10 mouse cellular contexts compared by ENCODE assay signal in genomic region chr3:152722836-152723235, GRCm38 (mm10). TPM values are rescaled to one million over a fixed set of nuclear protein-coding genes. Genes with fewer than 3 reads are reported as not detected.
A peak's percentile ranks its signal among the peaks of the same experiment; 100 is the strongest.
DNase-seq lines count a peak whose midpoint lies in the region; ATAC-seq and TF ChIP-seq lines count a peak whose summit lies in the region.
"Had no signal": no experiment of that assay in that cellular context is flagged by ENCODE, and none has a peak within 500 bp of the region (broad histone marks: within the 10 kb centered on the region; RNA-seq: fewer than 3 reads in every experiment).

No protein-coding gene starts in this region.

- WGBS in forebrain, embryonic 16.5 days: 53% methylated on average over 3 of the region's 3 CpGs
- WGBS in forebrain, embryonic 13.5 days: 49% methylated on average over 3 of the region's 3 CpGs
- WGBS in liver, embryonic 14.5 days (ENCODE audit: insufficient replicate concordance): 57% methylated on average over 3 of the region's 3 CpGs
- 57% methylated on average over 3 of the region's 3 CpGs for WGBS in liver, embryonic 12.5 days (ENCODE audit: insufficient replicate concordance)

- H3K9ac ChIP-seq in forebrain, embryonic 16.5 days (replicated peaks; ENCODE audit: low read depth, low read length): no peak overlapping the region
- no peak overlapping the region for H3K9ac ChIP-seq in forebrain, embryonic 13.5 days
- no peak overlapping the region for H3K9ac ChIP-seq in liver, embryonic 14.5 days (replicated peaks)
- no peak overlapping the region for H3K9ac ChIP-seq in liver, embryonic 12.5 days

- no peak for TF ChIP-seq EP300 in liver, embryonic 14.5 days (IDR thresholded peaks at IDR 0.05; ENCODE audit: low read depth)

- no peaks in the 10 kb centered on the region for H3K4me1 ChIP-seq in forebrain, embryonic 16.5 days (replicated peaks; ENCODE audit: control insufficient read depth, insufficient read depth, low read length)
- 0 out of 2 replicates have a peak, but pooled peaks cover 3% of the 10 kb centered on the region for H3K4me1 ChIP-seq in forebrain, embryonic 13.5 days
- no peaks in the 10 kb centered on the region for H3K4me1 ChIP-seq in liver, embryonic 14.5 days (replicated peaks; ENCODE audit: control insufficient read depth in 2 of 2, insufficient read depth in 2 of 2, low read length in 1 of 2)
- no peaks in the 10 kb centered on the region for H3K4me1 ChIP-seq in liver, embryonic 12.5 days
- peaks cover 6% of the 10 kb centered on the region for H3K4me1 ChIP-seq in G1E (ENCODE audit: insufficient read depth, low read depth, low read length)

- 0 out of 2 replicates have a peak, but pooled peaks have one; percentile 38 for ATAC-seq in forebrain, embryonic 16.5 days
- ATAC-seq in forebrain, embryonic 13.5 days: no peak
- no peak for ATAC-seq in liver, embryonic 14.5 days (ENCODE audit: insufficient read depth)
- no peak for ATAC-seq in liver, embryonic 12.5 days
- 0 out of 2 replicates have a peak, but pooled peaks have one; percentile 22 for ATAC-seq in G1E (ENCODE audit: extremely low read depth, insufficient number of reproducible peaks, low FRiP score, poor library complexity, severe bottlenecking)

- peak; percentile 47 for TF ChIP-seq CTCF in liver, embryonic 14.5 days (IDR thresholded peaks at IDR 0.05; ENCODE audit: low read depth)
- no peak for TF ChIP-seq CTCF in G1E (IDR thresholded peaks at IDR 0.05; ENCODE audit: low read depth, low read length)

- H3K9me3 ChIP-seq in forebrain, embryonic 16.5 days (ENCODE audit: control insufficient read depth, low read length): no peaks in the 10 kb centered on the region
- H3K9me3 ChIP-seq in forebrain, embryonic 13.5 days (replicated peaks): no peaks in the 10 kb centered on the region
- no peaks in the 10 kb centered on the region for H3K9me3 ChIP-seq in liver, embryonic 14.5 days (ENCODE audit: control insufficient read depth, low read length)
- no peaks in the 10 kb centered on the region for H3K9me3 ChIP-seq in liver, embryonic 12.5 days (replicated peaks)
- H3K9me3 ChIP-seq in G1E (replicated peaks): no peaks in the 10 kb centered on the region
- H3K9me3 ChIP-seq: megakaryocyte, embryonic 14.5 days had no signal

- H3K4me3 ChIP-seq in forebrain, embryonic 16.5 days (replicated peaks; ENCODE audit: low read length): no peak overlapping the region
- no peak overlapping the region for H3K4me3 ChIP-seq in forebrain, embryonic 13.5 days
- no peak overlapping the region for H3K4me3 ChIP-seq in liver, embryonic 14.5 days (ENCODE audit: insufficient read depth in 1 of 2, low read depth in 2 of 2, low read length in 2 of 2)
- H3K4me3 ChIP-seq in liver, embryonic 12.5 days: no peak overlapping the region
- no peak overlapping the region for H3K4me3 ChIP-seq in G1E (ENCODE audit: low read depth, low read length)
- H3K4me3 ChIP-seq: megakaryocyte, embryonic 14.5 days had no signal

- no peaks in the 10 kb centered on the region for H3K36me3 ChIP-seq in forebrain, embryonic 16.5 days (ENCODE audit: control insufficient read depth, insufficient read depth)
- H3K36me3 ChIP-seq in forebrain, embryonic 13.5 days (ENCODE audit: poor library complexity, severe bottlenecking): peaks cover 15% of the 10 kb centered on the region
- no peaks in the 10 kb centered on the region for H3K36me3 ChIP-seq in liver, embryonic 14.5 days (replicated peaks; ENCODE audit: control insufficient read depth, insufficient read depth, low read depth)
- peaks cover 18% of the 10 kb centered on the region for H3K36me3 ChIP-seq in liver, embryonic 12.5 days
- H3K36me3 ChIP-seq in G1E (replicated peaks): peaks cover 60% of the 10 kb centered on the region

- DNase-seq in liver, embryonic 14.5 days (ENCODE audit: low read depth in 3 of 3, low spot score in 3 of 3): no peak
- DNase-seq in G1E (ENCODE audit: low spot score): no peak
- DNase-seq in kidney, postnatal 36 days: peak; percentile 29 to 49
- no peak for DNase-seq in ovary, adult 18-20 months (ENCODE audit: low spot score)
- DNase-seq in c-Kit-positive CD71-positive TER-119-positive erythroid progenitor cells, embryonic 14.5 days (ENCODE audit: low spot score): no peak
- DNase-seq: spleen, adult 18-20 months had no signal

- H3K27me3 ChIP-seq in forebrain, embryonic 16.5 days (replicated peaks; ENCODE audit: control insufficient read depth, insufficient read depth, low read length): no peaks in the 10 kb centered on the region
- H3K27me3 ChIP-seq in forebrain, embryonic 13.5 days: no peaks in the 10 kb centered on the region
- H3K27me3 ChIP-seq in liver, embryonic 14.5 days (ENCODE audit: control insufficient read depth, insufficient read depth, low read length): no peaks in the 10 kb centered on the region
- H3K27me3 ChIP-seq in liver, embryonic 12.5 days (replicated peaks): no peaks in the 10 kb centered on the region
- no peaks in the 10 kb centered on the region for H3K27me3 ChIP-seq in G1E (ENCODE audit: insufficient read depth, low read length)
- H3K27me3 ChIP-seq: megakaryocyte, embryonic 14.5 days had no signal

- H3K4me2 ChIP-seq in forebrain, embryonic 16.5 days (ENCODE audit: low read length): no peak overlapping the region
- H3K4me2 ChIP-seq in forebrain, embryonic 13.5 days: no peak overlapping the region
- H3K4me2 ChIP-seq in liver, embryonic 14.5 days (ENCODE audit: low read depth): no peak overlapping the region
- H3K4me2 ChIP-seq in liver, embryonic 12.5 days: no peak overlapping the region

- no peak overlapping the region for H3K27ac ChIP-seq in forebrain, embryonic 16.5 days (ENCODE audit: low read length)
- H3K27ac ChIP-seq in forebrain, embryonic 13.5 days: no peak overlapping the region
- H3K27ac ChIP-seq in liver, embryonic 14.5 days: no peak overlapping the region
- H3K27ac ChIP-seq in liver, embryonic 12.5 days: no peak overlapping the region

RNA-seq across cellular contexts. Expression of gene Pigk, which starts 8.9 kb away (rescaled TPM):
- polyA plus RNA-seq in forebrain, embryonic 16.5 days (2015; fragmentation: Nextera tagmentation; extraction: Ambion mirVana): 29.6 and 30.1 TPM in 2 replicates
- polyA plus RNA-seq in forebrain, embryonic 13.5 days (2015; fragmentation: Nextera tagmentation; extraction: Ambion mirVana): 28.8 and 29.0 TPM in 2 replicates
- polyA plus RNA-seq in liver, embryonic 14.5 days (2012; rRNA removed): 7.0 and 7.9 TPM in 2 replicates
- polyA plus RNA-seq in liver, embryonic 14.5 days (2014; fragmentation: Nextera tagmentation; extraction: Ambion mirVana): 22.2 and 23.3 TPM in 2 replicates
- 24.9 and 34.5 TPM in 2 replicates for polyA plus RNA-seq in liver, embryonic 12.5 days (2016; fragmentation: Nextera tagmentation; extraction: Ambion mirVana)
- total RNA-seq in G1E (2014; fragmentation: Nextera tagmentation): 36.3 and 39.2 TPM in 2 replicates
- 27.7 and 34.2 TPM in 2 replicates for total RNA-seq in G1E (2017)
- polyA plus RNA-seq in G1E (2012): 3.9 and 4.1 TPM in 2 replicates

RNA-seq across cellular contexts. Expression of gene Ak5, which starts 54.7 kb away (rescaled TPM):
- polyA plus RNA-seq in forebrain, embryonic 16.5 days (2015; fragmentation: Nextera tagmentation; extraction: Ambion mirVana): 7.4 and 10.9 TPM in 2 replicates
- polyA plus RNA-seq in forebrain, embryonic 13.5 days (2015; fragmentation: Nextera tagmentation; extraction: Ambion mirVana): 2.2 and 2.6 TPM in 2 replicates
- polyA plus RNA-seq in liver, embryonic 14.5 days (2012; rRNA removed): 0.03 and 0.08 TPM in 2 replicates
- 0.11 and 0.18 TPM in 2 replicates for polyA plus RNA-seq in liver, embryonic 14.5 days (2014; fragmentation: Nextera tagmentation; extraction: Ambion mirVana)
- 1.1 TPM in 2 replicates for polyA plus RNA-seq in liver, embryonic 12.5 days (2016; fragmentation: Nextera tagmentation; extraction: Ambion mirVana)
- total RNA-seq in G1E (2014; fragmentation: Nextera tagmentation) (not detected in 2 replicates), G1E (2017) (0.11 TPM in 1 of 2 replicates, not detected in the other)
- not detected in 2 replicates for polyA plus RNA-seq in G1E (2012)

Comparison
In these comparisons a context has a peak if more than half of its experiments do, and no peak if none do; other contexts are left out.
1. ATAC-seq: peak in forebrain, embryonic 16.5 days (single experiment) and G1E (single experiment); none in forebrain, embryonic 13.5 days (single experiment), liver, embryonic 14.5 days (single experiment) and liver, embryonic 12.5 days (single experiment).
2. DNase-seq: peak in kidney, postnatal 36 days (2 of 2); none in liver, embryonic 14.5 days (0 of 3), G1E (single experiment), ovary, adult 18-20 months (single experiment) and c-Kit-positive CD71-positive TER-119-positive erythroid progenitor cells, embryonic 14.5 days (single experiment).